Mouse (Mus musculus) adipocyte (in vitro differentiated cells): ENCODE measurements around the gene Col4a2.
A peak's percentile ranks its signal among the peaks of the same experiment; 100 is the strongest.

Experiments used
- DNase-seq: peaks from one replicate; pipeline ENCODE4 v3.0.0-alpha.2; 2016; ENCODE audit warnings: low spot score

Gene Col4a2

DNA sequence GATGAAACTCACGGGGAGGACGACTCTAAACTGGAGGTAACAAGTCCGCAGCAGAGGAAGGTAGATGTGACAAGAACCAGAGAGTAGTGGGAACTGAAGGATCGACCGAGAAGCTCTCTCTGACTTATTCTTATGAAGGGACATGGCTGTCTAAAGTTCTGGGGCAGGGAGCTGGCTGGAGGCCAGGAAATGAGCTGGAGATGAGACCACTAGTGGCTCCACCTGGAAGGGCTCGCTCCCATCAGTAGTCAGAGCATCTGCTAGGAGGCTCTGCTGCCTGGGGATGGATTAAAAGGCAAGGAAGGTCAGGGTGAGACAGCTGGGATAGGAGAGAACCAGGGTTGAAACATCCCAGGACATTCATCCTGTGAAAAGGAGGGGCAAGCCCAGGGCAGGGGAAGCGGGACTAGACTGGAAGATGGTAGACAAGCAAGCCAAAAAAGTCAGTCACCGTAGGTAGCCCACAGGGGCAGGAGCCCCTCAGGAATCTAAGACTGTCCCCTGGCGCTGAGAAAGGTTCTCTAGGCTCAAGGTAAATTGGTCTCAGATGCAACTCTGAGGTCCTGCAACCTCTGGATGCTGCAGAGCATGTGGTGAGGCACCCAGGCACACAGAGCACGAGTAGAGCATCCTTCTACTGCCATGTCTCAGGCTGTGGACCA lies 16.2 kb upstream of the Col4a2 start:
- no peak for DNase-seq

- no peak for DNase-seq
Measured at GRCm38 (mm10) chr8:11297141-11297838, 15.3 kb upstream of the Col4a2 start.

GRCm38 (mm10) chr8:11298531-11299316 lies 13.9 kb upstream of the Col4a2 start:
- DNase-seq = no peak

- DNase-seq = no peak
Measured at GRCm38 (mm10) chr8:11299317-11299602, 13.3 kb upstream of the Col4a2 start.

GRCm38 (mm10) chr8:11300436-11300835 lies 12.2 kb upstream of the Col4a2 start:
- DNase-seq = no peak

GRCm38 (mm10) chr8:11304027-11304601 lies 8.5 kb upstream of the Col4a2 start:
- DNase-seq = no peak

GRCm38 (mm10) chr8:11305539-11305938 lies 7.1 kb upstream of the Col4a2 start:
- no peak for DNase-seq

DNA sequence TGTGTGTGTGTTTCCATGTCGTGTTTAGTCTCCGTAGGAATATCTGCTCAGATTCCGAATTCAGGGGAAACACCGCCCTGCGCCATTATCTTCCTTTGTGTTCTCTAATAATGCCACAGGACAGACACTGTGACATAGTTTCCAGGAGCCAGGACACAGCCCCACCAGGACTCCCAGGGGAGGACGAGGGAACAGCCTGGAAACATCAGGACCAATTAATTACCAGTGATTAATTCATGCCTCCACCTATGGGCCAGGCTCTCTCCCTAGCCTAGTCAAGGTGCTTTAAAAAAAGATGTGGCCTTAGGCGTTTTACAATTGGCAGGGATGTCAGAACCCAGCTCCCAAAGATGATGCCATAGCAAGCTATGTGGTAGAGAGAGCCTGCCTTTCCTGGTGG lies 5.2 kb upstream of the Col4a2 start:
- DNase-seq = no peak

DNA sequence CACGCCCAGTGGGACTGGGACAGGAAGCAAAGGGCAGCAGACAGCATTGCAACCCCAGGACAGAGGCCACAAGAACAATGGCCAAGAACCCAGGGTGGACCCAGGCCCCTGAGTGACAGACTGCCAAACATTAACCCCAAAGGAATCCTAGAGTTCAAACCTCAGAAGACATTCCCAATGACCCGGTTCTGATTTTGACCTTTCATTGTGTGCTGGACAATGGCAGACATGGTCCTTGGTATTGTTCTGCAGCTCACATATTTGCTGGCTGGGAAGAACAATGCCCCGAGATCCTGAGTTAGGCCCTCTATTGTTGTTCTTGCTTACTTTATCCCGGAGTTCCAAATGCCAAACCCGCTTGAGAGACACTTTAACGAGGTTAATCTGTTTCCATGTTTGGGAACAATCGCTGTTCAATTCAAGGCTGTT lies 4.0 kb upstream of the Col4a2 start:
- no peak for DNase-seq

DNA sequence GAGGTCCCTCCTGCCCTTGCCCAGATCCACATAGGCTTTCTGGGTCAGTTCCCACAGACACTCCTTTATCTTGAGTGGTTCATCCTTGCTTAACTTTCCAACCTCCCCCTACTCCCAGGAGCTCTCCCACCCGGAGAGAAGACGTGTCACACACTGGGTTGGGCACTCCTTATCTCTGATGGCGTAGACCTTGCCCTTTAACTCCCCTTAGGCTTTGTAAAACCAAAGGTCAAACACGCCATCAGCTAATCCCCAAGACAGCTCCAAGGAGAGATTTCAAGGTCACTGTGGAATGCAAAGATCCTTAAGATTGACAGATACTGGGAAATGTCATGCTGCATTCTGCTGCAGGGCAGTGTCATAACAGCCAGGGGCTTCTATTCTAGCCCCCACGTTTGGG lies 3.4 kb upstream of the Col4a2 start:
- DNase-seq = no peak

DNA sequence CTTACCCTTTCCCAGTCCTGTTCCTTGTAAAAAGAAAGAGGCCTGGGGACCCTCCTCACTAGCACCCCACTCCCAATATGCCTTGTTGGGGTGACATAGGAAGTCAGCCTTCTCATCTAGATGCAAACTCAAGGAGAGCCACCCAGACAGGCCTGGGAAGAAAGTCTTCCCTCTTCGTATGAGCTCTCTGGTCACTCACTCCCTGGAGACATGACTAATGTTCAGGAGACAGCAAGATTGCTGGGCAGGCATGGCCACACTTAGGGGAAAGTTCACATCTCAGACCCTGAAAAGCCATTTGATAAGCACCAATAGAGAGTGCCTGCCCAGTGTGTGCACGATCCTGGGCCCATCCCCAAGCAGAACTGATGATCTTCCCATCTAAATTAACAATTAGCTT lies 2.6 kb upstream of the Col4a2 start:
- peak; percentile 64 for DNase-seq

- DNase-seq = peak; percentile 92
Measured at GRCm38 (mm10) chr8:11311681-11312348, 790 bp upstream of the Col4a2 start.

GRCm38 (mm10) chr8:11313176-11314111 lies 839 bp downstream of the Col4a2 start:
- peak; percentile 70 for DNase-seq

DNA sequence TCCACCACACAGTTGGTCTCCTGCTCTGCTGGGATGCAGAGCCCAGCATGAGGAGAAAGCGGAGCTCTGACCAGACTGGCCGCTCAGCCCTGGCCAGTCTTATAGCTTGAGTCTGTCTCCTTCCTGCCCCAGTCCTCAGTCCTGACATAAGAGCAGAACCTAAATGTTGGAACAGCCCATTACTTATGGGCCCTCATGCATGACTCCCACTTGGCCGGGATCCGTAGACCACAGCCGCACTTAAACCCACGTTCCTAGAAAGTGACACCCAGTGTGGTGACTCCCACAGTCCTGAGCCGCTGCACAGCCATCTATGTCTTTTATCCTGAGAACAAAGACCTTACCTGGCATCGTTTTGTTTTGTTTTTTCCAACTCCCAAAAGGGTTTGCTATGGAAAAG lies 2.0 kb downstream of the Col4a2 start:
- DNase-seq = no peak

DNA sequence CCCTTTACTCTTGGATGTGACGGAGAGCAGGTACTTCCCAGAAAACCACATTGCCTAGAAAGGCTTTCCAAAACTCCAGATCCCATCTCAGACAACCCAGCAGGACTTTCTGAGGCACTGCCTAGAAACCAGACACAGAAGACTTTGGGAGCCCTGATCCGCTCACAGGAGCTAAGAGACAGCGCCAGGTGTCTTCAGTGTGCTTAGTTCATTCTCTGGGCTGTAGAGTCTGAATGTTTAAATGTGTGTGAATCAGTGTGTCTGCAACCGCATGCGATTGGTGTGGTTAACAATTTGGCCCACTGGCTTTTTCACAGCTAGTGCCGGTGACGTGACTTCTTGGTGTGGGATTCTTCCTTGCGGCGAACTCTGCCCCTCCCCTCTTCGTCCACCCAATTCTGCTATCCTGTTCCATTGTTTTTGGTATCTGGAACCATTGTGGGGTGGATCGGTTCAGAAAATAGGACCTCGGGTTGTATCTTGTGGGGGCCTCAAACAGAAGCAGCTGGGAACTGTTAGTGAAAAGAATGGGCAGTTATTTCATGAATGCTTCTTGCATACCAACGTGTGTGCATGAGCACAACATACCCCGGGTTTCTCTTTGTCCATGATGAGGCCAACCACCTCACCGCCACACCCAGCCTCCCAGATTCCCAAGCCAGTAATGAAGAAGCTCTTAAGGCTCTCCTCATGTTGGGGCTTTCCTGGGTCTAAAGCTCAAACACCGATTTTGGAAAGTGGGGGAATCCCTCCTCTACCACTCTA lies 2.8 kb downstream of the Col4a2 start:
- DNase-seq = no peak

GRCm38 (mm10) chr8:11316118-11316517 lies 3.5 kb downstream of the Col4a2 start:
- no peak for DNase-seq

DNA sequence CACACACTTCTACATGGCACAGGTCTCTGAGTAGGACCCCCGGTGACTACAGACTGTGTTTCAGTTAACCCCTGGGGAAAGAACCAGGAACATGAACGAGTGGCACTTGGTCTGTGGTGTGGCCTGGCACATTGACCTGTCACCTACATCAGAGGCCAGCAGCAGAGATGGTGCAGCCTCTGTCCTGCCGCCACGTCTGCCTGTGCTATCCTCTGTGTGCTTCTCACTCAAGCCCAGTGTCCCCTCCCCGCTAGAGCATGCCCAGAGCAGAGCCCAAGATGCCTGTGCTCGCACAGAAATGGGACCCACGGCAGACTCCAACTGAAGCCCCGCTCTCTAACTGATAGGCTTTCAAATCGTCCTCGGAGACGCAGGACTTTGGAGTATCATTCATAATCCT lies 6.8 kb downstream of the Col4a2 start:
- no peak for DNase-seq

GRCm38 (mm10) chr8:11321841-11322240 lies 9.2 kb downstream of the Col4a2 start:
- no peak for DNase-seq

- DNase-seq = no peak
Measured at GRCm38 (mm10) chr8:11322724-11323585, 10.3 kb downstream of the Col4a2 start.
